Mouse (Mus musculus) layer of hippocampus, postnatal 25 days (tissue): ENCODE data around the gene Trappc4. TPM values are rescaled to one million over a fixed set of nuclear protein-coding genes. Genes with fewer than 3 reads are reported as not detected.
A peak's percentile ranks its signal among the peaks of the same experiment; 100 is the strongest.
"Not testable (repeated sequence)": the region's sequence is repeated elsewhere in the genome, so short reads cannot be mapped to it uniquely, and the experiment has no call there.

Source experiments
- DNase-seq, 2 experiments: peaks; one replicate each; pipeline ENCODE4 v3.0.0; 2022; ENCODE audit warnings: mixed read lengths in 2 of 2, low spot score in 1 of 2; ENCODE audit errors: extremely low spot score in 1 of 2
- microRNA-seq, 2 experiments: library from miRNA; unstranded; fragments of <30 nt; microRNA quantifications; one replicate each; pipeline ENCODE4 v1.2.0; 2021
- total RNA-seq, 2 experiments: library from RNA; stranded (reverse); gene quantifications; 2 replicates each; pipeline ENCODE4 v1.2.3; 2021

Trappc4 gene
- total RNA-seq, 2 experiments from 2014 or later, result 65.1 to 76.5 TPM

DNA sequence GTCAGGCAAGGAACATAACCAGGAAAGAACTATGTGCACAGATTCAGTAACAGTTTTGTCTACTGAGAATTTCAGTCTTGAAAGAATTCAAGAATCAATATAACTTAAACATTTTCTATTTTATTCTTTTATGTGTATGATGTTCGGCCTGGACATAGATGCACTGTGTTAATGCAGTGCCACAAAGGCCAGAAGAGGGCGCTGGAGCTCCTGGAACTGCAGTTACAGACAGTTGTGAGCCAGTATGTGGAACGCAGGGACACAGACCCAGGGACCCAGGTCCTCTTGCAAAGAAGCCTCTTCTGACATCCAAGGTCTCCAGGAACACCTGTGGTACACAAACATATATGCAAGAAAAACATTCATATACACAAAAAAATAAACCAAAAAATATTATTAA is 42.9 kb downstream of the Trappc4 start:
- peak in 1 of 2 experiments; percentile 33 for DNase-seq

DNA sequence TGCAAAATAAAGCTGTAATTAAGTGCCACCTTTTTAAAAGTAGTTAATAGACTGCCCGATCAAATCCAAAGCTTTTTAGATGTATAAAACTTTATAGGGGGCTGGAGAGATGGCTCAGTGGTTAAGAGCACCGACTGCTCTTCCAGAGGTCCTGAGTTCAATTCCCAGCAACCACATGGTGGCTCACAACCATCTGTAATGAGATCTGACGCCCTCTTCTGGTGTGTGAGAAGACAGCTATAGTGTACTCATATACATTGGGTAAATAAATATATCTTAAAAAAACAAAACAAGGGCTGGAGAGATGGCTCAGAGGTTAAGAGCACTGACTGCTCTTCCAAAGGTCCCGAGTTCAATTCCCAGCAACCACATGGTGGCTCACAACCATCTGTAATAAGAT is 45.5 kb downstream of the Trappc4 start:
- DNase-seq, result not testable (repeated sequence)

DNA sequence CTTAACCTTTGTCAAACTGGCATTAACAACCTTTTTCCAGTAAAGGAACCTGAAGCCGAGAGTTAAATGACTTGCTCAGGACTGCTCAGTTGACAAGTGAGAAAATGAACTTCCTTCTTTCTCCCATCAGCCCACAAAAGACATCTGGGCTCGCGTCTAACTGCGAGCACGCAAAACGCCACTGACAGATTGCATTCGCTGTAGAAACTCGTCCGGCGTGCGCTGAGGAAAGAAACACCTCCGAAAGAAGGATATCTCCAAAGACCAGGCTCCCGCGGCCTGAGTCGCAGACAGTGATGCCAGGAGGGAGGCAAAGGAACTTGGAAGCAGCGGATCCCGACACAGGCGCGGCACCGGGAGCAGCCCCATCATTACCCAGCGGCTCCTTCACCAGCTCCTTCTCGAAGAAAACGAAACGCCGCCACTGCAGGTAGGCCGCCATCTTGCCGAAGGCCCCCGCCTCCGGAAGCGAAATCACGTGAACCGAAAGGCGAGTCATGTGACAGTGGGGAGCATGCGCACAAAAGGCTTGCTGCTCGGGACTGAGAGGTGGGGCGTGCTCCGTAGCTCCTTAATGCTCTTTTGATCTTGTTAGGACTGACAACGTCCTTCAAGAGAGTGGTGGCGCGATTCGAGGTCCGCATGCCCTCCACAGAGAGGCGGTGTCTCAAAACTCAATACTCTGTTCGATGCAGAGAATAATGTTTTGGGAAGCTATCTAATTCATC is 46.0 kb downstream of the Trappc4 start, which contains the start of gene Vps11:
Gene Vps11, minus strand, starts transcription at position 481 of the 728 bp plus-strand sequence.
- peak; percentile 87 to 93 for DNase-seq

DNA sequence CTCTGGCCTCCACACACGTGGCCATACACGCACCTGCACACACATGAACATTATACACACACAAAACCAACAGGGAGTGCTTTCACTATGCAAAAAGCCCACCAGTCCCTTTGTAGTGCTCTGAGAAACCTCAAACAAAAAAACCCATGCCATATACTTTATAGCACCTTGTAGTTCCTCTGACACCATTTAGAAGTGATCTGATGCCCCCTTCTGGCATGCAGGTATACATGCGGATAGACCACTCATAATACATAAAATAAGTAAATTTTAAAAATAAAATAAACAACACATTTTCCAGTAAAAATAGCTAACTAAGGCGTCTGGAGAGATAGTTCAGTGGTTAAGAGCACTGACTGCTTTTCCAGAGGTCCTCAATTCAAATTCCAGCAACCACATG is 50.2 kb downstream of the Trappc4 start:
- no peak for DNase-seq

Small RNA genes within 50 kb of the gene (microRNA-seq; reads per million reads assigned to microRNA genes)
- gene Mir7085, result 2.2 to 3.0 reads per million in 2 experiments

Other genes starting within 250 kb of the Trappc4 start
- gene Cbl, start 173.6 kb downstream of the Trappc4 start, total RNA-seq, result 10 to 100 TPM; 49.2 to 63.4 TPM
- 1 to 10 TPM; 1.9 to 5.4 TPM for gene Ccdc153, start 166.9 kb downstream of the Trappc4 start, total RNA-seq
- 1 to 10 TPM; 1.3 to 1.4 TPM for gene Pdzd3, start 156.1 kb downstream of the Trappc4 start, total RNA-seq
- gene Nlrx1, start 139.0 kb downstream of the Trappc4 start, total RNA-seq, result 10 to 100 TPM; 12.8 to 14.7 TPM
- 10 to 100 TPM; 65.0 to 79.6 TPM for gene Abcg4, start 119.0 kb downstream of the Trappc4 start, total RNA-seq
- 10 to 100 TPM; 28.1 to 31.2 TPM for gene Hinfp, start 101.9 kb downstream of the Trappc4 start, total RNA-seq
- 100 to 1,000 TPM; 196 to 200 TPM for gene C2cd2l, start 87.3 kb downstream of the Trappc4 start, total RNA-seq
- 10 to 100 TPM; 14.2 to 15.8 TPM for gene Dpagt1, start 81.6 kb downstream of the Trappc4 start, total RNA-seq
- gene H2afx, start 72.9 kb downstream of the Trappc4 start, total RNA-seq, result 10 to 100 TPM; 50.6 to 58.4 TPM
- gene Hmbs, start 63.4 kb downstream of the Trappc4 start, total RNA-seq, result 10 to 100 TPM; 17.9 to 23.6 TPM
- 10 to 100 TPM; 49.0 to 51.4 TPM for gene Vps11, start 45.9 kb downstream of the Trappc4 start, total RNA-seq
- 100 to 1,000 TPM; 114 to 123 TPM for gene Hyou1, start 28.1 kb downstream of the Trappc4 start, total RNA-seq
- 10 to 100 TPM; 32.6 to 34.7 TPM for gene Slc37a4, start 10.7 kb downstream of the Trappc4 start, total RNA-seq
- gene Rps25, start 461 bp downstream of the Trappc4 start, total RNA-seq, result 100 to 1,000 TPM; 616 to 726 TPM
- 10 to 100 TPM; 16.8 to 24.1 TPM for gene Ccdc84, start 11.0 kb upstream of the Trappc4 start, total RNA-seq
- gene Foxr1, start 33.5 kb upstream of the Trappc4 start, total RNA-seq, result not detected
- gene Upk2, start 47.4 kb upstream of the Trappc4 start, total RNA-seq, result not detected
- gene Bcl9l, start 75.2 kb upstream of the Trappc4 start, total RNA-seq, result 10 to 100 TPM; 59.2 to 78.1 TPM
- gene Cxcr5, start 154.3 kb upstream of the Trappc4 start, total RNA-seq, result not detected
- gene Ddx6, start 197.3 kb upstream of the Trappc4 start, total RNA-seq, result 100 to 1,000 TPM; 117 to 126 TPM